In genomic region chr9:103726751-103727462, GRCm38 (mm10) we compare ENCODE assay signal across 14 mouse cellular contexts. TPM values are rescaled to one million over a fixed set of nuclear protein-coding genes. Genes with fewer than 3 reads are reported as not detected.
DNase-seq lines count a peak whose midpoint lies in the region.
"Had no signal": no experiment of that assay in that cellular context is flagged by ENCODE, and none has a peak within 500 bp of the region (broad histone marks: within the 10 kb centered on the region; RNA-seq: fewer than 3 reads in every experiment).

No protein-coding gene starts in this region.

- peak; percentile 51 for DNase-seq in layer of hippocampus, adult 11-12 months (ENCODE audit: low spot score)
- DNase-seq in layer of hippocampus, postnatal 25 days (ENCODE audit: extremely low spot score in 1 of 2, low spot score in 1 of 2), result no peak
- DNase-seq in retina, adult 2 months (ENCODE audit: low read depth, low spot score), result peak; percentile 29
- no peak for DNase-seq in retina, embryonic 14.5 days (ENCODE audit: low spot score)
- peak; percentile 25 to 58 for DNase-seq in layer of hippocampus, adult 8-10 months (ENCODE audit: low spot score in 2 of 2)
- DNase-seq in retina, postnatal 7 days (ENCODE audit: low read depth, low spot score), result peak; percentile 9
- no peak for DNase-seq in frontal cortex, postnatal 14 days (ENCODE audit: low spot score in 2 of 2)
- DNase-seq: cerebellum, adult 2 months; gastrocnemius, postnatal 14 days; liver; lung, adult 18-20 months; right cerebral cortex, postnatal 4 days; thymus, adult 2 months had no signal

RNA-seq across cellular contexts. Expression of gene Tmem108, which starts 34.7 kb away (rescaled TPM):
- 10 to 100 TPM; 34.7 to 44.2 TPM for total RNA-seq in layer of hippocampus, postnatal 25 days (2021)
- total RNA-seq in layer of hippocampus, adult 8-10 months (2022), result 10 to 100 TPM; 30.3 to 35.6 (median 33.9) TPM
- total RNA-seq: common myeloid progenitor, adult 5-6 weeks had no signal

Comparison
In these comparisons a context has a peak if more than half of its experiments do, and no peak if none do; other contexts are left out.
1. DNase-seq: peak in layer of hippocampus, adult 11-12 months (single experiment), retina, adult 2 months (single experiment), layer of hippocampus, adult 8-10 months (2 of 2) and retina, postnatal 7 days (single experiment); none in layer of hippocampus, postnatal 25 days (0 of 2), retina, embryonic 14.5 days (single experiment) and frontal cortex, postnatal 14 days (0 of 2).